Mouse (Mus musculus) CD8-positive naive resting alpha-beta T cell, adult 2 months (primary cell): ENCODE data around the gene Dach1.

Experiments used
- DNase-seq, 2 experiments: peaks; one replicate each; pipeline ENCODE4 v3.0.0; 2022; ENCODE audit warnings: low read depth in 2 of 2, low spot score in 2 of 2

Dach1 gene

GRCm38 (mm10) chr14:98038524-98038923, 131.0 kb downstream of the Dach1 start:
- no peak for DNase-seq

GRCm38 (mm10) chr14:98037175-98037574, 132.4 kb downstream of the Dach1 start:
- no peak for DNase-seq

GRCm38 (mm10) chr14:98035261-98035660, 134.3 kb downstream of the Dach1 start:
- no peak for DNase-seq

- no peak for DNase-seq
These were observed 146.0 kb downstream of the Dach1 start for GRCm38 (mm10) chr14:98023540-98023939.

DNA sequence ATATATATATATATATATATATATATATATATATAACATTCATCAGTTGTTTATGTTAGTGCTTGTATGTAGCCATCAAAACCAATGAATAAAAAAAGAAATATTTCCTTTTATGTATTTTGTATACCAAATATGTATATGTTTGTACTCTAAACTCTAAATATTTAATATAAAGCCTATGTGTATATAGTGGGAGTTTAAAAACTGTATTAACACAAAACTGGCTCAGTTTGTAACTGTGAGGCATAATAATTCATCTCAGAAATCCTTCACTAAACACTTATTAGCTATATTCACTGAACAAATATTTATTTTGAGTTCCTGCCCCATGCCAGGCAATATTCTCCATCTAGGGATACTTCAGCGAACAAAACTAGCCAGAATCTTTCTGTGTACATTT, 155.5 kb downstream of the Dach1 start:
- no peak for DNase-seq

- no peak for DNase-seq
These were observed 161.1 kb downstream of the Dach1 start for GRCm38 (mm10) chr14:98008501-98008900.

- no peak for DNase-seq
These were observed 167.4 kb downstream of the Dach1 start for GRCm38 (mm10) chr14:98002021-98002680.

DNA sequence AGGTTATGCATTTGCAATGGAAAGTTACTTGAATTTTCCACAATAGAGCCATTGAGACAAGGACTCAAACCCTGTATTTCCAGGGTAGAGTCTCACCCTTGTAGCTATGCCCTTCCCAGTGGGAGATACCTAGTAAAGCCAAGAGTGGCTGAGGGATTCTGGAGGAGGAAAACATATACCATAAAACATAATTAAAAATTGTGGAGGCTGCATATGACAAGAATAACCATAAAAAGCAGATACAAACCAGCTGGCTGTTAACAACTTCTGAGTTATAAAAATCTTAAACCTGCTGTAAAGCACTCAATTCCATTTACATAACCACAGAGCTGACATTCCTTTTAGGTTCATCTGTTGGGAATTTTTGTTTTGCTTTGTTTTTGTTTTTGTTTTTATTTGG, 171.0 kb downstream of the Dach1 start:
- no peak for DNase-seq

- no peak for DNase-seq
These were observed 186.3 kb downstream of the Dach1 start for GRCm38 (mm10) chr14:97983251-97983650.

GRCm38 (mm10) chr14:97982676-97983075, 186.9 kb downstream of the Dach1 start:
- no peak for DNase-seq

DNA sequence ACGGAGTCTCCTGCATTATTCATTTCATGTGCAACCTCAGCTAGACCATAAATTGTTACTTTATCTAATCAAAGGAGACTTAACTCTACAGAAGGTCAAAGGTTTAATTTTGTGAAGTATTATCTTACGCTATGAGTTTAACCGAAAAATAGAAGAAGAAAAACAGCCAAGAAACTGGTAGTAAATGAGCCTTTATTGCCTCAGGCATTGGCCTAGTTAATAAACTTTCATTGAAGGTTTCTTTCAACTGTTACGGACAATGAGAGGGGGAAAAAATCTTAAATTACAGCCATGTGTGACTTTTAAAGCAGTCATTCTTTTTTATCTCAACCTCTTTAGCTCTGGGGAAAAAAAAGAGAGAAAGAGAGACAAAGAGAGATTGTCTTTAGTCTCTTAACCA, 188.7 kb downstream of the Dach1 start:
- DNase-seq: no peak

GRCm38 (mm10) chr14:97976091-97976490, 193.5 kb downstream of the Dach1 start:
- no peak for DNase-seq

DNA sequence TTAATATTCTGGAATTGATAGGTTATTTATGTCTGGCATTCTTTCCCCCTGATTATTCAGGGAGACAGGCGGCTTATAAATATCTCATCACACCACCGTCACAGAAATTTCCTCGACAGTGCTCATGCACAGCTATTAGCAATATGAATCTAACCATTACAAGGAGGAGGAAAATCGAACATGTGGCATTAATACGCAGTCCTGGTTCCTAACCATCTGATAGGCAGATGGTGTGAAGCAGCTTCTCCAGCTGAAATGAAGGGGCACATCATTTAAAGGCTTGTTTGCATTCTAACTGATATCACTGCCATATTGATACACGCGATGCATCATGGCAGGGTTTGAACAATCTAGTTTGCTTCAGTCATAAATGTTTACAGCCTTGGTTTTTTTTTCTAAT, 194.1 kb downstream of the Dach1 start:
- DNase-seq: no peak

DNA sequence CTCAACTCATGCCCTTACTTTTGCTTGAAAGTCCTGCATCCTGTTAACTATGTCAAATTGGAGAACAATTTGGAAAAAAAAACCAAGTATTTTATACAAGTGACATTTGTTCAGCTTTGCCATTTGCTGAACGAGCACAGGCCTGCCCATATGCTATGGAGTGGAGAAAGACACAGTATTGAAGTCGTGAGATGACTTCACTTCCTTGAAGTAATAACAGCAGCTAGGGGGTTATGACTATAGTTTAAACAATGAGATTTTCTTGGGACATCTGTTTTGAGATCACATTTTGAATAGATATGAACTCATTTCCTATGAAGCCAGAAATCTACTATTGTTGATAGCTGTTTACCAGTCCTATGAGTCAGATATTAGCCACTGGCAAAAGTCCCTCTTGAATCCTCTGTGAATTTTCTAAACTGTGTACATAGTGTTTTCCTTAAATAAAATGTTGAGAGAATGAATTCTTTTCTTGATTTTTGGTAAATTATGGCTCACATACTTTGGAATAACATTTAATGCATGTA, 205.0 kb downstream of the Dach1 start:
- no peak for DNase-seq

DNA sequence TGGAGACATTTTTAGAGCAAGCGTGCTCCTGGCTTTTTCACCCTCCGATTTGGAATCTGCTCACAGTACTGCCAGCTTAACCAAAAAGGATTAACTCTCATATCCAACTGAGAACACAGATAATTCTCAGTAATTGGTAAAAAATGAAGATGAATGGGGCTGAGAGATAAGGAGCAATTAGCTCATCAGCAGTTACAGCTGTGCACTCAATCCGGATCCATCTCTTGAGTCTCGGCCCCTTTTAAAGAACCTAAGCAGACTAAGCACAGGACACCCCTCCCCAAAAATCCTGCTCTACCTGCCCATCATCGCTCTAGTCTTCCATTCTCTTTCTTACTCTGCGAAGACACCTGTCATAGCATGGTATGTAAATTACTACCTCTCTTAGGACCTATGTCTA, 205.9 kb downstream of the Dach1 start:
- DNase-seq: no peak

DNA sequence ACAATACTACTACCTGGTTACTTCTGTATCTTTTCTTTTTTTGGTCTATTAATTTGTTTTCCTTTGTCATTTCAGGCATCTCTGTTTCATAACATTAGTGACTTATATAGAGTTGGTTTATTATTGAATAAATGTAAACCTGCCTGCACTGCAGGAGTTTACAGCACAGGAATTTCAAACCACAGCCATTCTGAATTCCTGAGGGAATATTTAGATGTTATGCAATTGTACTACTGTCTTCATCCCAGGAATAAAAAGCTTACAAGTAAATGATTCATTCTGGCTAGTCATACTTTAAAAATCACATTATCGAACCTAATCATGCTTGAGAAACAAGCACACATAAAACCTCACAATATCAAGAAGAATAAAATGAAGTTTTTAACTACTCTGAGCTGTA, 213.2 kb downstream of the Dach1 start:
- no peak for DNase-seq

- no peak for DNase-seq
These were observed 224.1 kb downstream of the Dach1 start for GRCm38 (mm10) chr14:97945471-97945870.

DNA sequence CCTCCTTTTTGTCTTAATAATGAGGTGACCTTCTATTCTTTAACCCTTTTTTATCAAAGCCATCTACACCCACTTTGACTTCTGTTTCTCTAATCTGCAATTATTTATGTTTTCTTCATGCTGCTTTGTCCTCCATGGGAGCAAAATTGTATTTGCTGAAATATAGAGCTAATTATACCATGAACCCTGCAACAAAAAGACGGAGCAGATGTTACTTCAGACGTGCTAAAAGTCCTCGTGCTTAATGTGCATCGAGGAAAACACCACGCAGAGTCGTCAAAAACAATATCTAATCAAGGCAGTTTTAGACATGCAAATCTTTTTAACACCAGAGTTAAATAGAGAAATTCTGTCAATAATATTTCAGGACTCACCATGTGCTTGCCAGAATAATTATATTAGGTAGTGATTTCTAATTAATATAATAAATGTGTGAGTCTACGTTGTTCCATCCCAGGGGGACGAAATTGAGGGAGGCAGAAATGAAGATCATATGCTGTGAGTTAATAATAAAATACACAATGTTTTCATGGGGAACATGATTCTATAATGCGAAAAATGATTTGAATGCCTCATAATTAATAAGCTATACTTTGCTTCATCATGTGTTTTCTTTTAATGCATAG, 224.8 kb downstream of the Dach1 start:
- no peak for DNase-seq

GRCm38 (mm10) chr14:97942361-97942760, 227.2 kb downstream of the Dach1 start:
- DNase-seq: no peak

DNA sequence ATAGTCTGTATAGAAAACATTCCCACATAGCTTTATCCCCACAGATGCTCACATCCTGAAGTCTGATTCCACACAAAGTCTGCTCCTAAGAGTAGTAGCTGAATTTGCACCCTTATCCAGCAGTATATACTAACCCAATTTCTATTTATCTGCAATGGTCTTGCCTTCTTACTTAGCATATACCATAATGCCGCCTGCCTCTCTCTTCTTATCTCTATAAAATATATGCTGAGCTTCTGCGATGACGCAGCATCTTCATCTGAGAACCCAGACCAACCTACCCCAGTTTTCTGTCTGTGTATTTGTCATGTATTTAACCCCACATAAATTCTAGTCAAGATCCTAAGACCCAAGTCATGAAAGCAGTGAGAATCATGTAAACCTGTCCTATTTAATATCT, 272.9 kb downstream of the Dach1 start:
- no peak for DNase-seq

DNA sequence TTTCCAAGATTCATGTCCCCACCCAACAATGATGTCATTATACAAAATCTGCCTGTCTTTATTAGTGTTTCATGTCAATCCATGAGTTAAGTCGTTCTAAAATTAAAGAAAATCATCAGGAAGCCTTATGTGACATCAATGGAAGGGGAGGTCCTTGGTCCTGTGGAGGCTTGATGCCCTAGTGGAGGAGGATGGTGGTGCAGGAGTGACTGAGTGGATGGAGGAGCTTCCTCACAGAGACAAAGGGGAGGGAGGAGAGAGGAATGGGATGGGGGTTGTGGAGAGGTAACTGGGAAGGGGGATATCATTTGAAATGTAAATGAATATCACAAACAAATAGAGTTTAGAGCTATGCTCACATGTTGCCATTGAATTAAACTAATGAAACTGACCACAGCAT, 287.6 kb downstream of the Dach1 start:
- DNase-seq: no peak

DNA sequence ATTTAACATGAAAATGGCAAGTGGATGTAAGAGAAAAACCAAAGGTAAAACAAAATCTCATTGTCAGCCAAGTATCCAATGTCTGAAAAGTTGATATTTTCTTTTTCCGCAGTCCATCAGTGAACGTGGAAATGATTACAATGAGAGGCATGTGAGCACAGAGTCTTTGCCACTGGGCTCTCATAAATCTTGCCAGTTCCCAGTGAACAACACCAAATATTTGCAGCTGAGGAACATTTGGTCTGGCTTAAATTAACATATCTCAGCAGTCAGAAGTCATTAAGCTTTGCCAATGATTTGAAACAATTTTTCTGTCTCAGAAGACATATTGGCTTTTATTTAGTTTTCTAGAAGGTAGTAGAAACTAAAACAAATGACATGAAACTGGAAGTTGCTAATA, 298.6 kb downstream of the Dach1 start:
- DNase-seq: no peak

DNA sequence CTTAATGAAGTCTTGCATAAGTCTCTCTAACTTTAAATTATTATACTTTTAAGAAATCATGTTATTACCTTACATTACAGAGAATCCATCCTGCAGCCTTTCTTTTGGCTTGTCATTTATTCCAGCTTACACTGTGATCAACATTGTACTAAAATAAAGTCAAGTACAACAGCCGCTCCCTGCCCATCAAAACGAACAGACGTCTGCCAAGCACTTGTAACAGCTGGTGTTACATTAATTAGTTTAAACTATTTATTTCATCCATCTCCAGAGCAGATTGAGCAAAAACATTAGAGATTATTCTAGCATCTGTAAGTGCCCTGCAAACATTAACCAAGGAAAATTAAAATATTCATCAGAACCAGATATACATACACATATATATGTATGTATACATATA, 311.2 kb downstream of the Dach1 start:
- no peak for DNase-seq
